Mouse (Mus musculus) monocyte, adult 2 months (primary cell): Measurements from ENCODE around the gene Arvcf.
A peak's percentile ranks its signal among the peaks of the same experiment; 100 is the strongest.

Experiments
- DNase-seq, 2 experiments: peaks; one replicate each; pipeline ENCODE4 v3.0.0; 2022; ENCODE audit warnings: low spot score in 2 of 2, low read depth in 1 of 2

Gene Arvcf

DNA sequence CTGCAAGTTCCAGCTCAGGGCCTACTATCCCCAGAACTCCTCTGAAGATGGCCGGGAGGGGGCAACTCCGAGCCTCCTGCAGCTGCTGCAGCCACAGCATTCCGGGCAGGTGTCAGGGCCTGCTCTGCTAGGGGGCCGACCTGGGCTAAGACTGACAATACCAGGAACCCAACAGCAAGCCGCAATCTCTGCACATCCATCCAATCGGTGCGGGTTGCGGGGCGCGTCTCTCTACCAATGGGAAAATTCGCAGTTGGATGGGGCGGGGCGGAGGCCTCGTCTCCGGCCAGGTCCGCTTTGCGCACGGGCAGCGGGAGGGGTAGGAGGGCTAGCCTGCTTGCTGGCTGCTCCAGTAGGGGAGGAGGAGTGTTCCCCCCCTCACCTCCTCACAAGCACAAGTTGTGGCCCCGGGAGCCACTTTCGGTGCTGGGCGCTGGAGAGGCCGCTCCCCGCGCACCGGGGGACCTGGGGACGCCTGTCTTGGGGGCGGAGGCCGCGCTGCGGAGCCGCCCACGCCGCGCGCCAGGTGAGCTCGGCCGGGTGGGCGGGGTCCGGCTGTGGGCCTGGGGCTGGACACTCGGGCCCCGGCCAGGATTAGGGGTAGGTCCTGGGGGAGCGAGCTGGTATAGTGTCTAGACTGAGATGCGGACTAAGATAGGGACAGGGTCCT, at the start of gene Arvcf, which contains the start of gene Tango2:
TSS of gene Arvcf (plus strand) at position 252 of the 670 bp plus-strand sequence.
TSS of gene Tango2 (minus strand) at position 173 of the 670 bp plus-strand sequence.
- DNase-seq, result peak; percentile 32 to 38

DNA sequence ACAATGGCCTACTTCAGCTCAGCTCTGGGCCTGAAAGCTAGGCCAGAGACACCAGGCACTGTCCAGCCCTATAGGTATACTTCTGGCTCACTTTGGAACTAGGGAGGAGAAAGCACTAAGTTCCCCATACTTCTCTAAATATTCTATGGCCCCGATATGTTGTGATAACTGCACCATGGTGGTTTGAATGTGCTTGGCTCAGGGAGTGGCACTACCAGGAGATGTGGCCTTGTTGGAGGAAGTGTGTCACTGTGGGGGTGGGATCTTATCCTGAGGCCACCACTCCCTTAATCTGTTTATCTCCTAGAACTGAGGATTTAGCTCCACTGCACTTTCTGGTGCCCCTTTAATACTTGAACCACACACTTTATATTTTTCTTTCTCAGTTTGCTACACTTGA, 39.8 kb upstream of the Arvcf start:
- no peak for DNase-seq

DNA sequence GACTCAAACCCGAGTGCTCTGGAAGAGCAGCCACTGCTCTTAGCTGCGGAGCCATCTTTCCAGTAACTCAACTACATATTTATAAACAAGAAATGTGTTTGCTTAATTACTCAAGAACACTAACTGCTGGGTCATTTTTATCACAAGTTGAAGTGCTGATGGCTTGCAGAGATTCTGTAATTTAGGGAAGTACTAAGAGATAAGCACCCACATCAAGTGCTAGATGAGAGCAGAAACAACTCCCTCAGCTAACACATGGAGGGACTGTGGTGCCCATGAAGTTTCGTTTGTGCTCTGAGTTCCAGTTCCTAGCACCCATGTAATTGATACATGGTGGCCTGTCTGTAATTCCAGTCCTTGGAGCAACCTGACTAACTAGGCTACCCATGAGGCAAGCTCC, 29.0 kb upstream of the Arvcf start:
- no peak for DNase-seq

DNA sequence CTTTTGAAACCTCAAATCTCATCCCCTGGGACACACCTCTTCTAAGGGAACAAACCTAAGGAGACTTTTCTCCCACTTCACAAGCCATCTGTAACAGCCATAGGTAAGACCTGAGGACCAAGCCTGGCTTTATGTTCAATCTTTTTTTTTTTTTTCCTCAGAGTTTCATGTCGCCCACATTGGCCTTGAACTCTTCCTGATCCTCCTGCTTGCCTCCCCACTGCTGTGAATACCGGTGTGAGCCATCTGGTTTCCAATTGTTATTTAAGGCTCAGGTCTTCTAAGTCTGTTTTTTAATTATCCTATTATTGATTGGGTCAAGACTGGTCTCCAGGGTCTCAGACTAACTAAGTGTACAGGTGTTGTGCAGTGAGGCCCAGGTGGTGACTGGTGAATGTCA, 26.5 kb upstream of the Arvcf start:
- no peak for DNase-seq

DNA sequence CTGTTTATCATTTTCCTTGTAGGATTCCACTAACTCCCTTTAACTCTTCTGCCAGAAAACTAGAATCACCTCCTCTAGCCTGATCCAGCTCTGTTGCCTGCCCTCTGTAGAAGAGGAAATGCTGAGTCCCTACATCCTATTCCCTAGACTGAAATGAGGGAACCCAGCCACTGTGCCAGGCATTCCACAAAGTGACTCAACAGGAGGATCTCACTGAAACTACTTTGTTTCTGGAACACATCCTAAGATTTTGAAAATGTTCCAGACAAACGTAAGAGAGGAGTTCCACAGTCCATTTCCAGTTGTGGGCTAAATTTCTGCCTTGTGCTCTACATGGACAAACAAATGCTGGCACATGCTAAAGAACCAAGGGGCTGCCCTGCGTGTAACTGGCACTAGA, 24.5 kb upstream of the Arvcf start:
- no peak for DNase-seq

DNA sequence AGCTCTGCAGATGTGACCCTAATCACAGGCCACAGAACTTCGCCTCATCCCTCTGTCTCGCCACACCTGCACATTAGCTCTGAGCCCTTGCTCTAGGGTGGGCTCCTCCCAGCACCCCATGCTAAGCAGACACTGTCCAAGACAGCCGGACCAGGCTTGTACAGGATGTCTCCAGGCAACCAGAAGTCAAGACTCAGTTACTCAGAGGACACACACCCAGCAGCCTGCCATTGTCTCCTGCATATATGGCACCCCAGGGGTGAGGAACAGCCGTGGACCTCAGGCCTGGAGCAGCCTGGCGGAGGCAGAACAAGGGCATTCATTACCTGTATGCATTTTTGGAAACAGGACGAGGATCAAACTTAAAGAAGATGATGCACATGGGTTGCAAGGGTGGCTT, 24.0 kb upstream of the Arvcf start:
- DNase-seq, result no peak

DNA sequence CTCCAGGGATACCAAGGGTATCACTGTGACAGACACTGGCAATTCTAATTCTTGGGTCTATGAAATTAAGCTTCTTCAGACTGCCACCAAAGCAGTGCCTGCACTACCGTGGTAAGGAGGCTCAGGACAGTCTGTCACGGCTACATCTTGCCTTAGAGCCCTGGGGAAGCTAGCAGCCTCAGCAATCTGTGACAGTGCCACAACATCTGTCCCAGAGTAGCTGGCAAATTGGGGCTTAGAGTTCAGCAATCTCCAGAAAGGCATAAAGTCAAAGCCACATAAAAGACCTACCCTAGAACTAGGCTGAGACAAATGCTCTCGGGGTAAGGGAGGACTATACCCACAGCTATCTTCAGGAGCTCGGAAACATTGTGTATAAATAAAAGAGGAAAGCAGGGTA, 22.2 kb upstream of the Arvcf start:
- no peak for DNase-seq

DNA sequence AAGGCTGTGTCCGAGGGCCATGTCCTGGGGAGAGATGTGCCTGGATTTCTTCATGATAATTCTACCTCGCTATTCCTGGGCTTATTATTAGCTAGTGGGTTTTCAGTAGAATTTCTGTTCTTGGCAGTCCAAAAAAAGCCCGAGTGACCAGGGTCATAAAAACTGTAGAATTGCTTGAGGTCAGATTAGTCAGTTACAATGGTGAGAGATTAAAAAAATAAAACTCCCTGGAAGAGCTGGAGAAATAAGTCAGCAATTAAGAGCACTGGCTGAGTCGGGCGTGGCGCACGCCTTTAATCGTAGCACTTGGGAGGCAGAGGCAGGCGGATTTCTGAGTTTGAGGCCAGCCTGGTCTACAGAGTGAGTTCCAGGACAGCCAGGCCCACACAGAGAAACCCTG, 20.0 kb upstream of the Arvcf start:
- DNase-seq, result no peak

DNA sequence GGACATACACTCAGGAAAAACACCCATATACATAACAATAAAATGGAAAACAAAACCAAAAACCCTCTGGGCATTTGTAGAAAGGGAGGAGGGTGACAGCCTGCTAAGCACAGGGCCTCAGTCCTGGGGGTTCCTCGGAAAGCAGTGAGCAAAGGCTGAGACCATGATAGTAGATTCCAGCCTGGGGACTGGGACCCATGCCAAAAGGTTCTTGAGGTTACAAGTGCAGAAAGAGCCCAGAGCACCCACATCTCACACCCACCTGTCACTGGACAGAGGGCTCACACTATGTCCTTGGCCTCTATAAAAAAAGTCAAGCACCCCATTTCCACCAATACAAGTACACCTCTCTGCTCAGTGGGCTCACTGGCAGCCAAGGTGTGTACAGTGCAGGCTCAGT, 19.5 kb upstream of the Arvcf start:
- no peak for DNase-seq

DNA sequence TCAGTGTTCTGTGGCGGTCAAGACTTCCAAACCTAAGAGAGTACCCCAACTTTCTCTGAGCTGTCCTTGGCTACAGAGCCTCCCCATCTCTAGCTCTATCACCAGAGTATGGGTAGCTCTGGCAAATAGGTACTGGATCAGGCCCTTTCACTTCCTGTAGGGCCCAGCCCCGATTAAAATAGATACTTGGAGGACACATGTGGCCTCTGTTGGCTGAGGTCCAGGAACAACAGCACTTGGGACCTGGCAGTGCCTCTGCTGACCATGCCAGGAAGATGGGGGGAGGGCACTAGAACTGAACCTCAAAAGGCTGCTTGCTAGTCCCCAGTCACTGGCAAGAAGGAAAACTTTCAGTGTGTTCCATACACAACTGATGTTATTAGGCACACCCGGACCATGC, 14.0 kb upstream of the Arvcf start:
- DNase-seq, result no peak

DNA sequence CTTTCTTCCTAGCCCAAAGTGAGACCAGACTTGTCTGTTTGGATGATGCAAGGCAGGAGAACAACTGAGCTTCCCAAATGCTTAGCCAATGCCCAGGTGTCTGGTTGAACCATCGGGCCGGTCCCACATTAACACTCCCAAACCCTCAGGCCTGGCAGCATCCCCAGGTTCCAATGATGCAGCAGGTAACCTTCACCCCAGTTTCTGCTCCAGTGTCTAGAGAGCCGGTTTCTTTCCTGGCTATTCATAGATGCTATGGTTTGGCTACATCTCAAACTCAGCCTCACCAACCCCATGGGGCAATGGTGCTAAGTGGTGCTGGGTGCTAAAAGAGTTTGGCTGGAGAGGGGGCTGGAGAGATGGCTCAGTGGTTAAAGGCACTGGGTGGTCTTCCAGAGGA, 12.0 kb upstream of the Arvcf start:
- DNase-seq, result no peak

DNA sequence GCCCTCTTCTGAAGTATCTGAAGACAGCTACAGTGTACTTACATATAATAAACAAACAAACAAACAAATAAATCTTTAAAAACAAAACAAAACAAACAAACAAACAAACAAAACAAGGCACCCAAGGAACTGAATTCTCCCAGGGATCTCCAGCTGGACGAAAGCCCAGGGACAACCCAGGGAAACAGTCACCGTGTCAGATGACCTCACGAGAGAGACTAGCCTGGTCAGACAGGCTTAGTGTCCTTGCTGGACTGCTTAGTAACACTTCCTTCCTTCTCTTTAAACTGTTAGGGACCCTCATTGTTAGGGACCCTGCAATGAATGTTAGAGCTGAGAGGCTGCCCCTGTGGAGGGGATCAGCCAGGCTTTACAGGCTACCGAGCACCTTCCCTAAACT, 10.7 kb upstream of the Arvcf start:
- no peak for DNase-seq

DNA sequence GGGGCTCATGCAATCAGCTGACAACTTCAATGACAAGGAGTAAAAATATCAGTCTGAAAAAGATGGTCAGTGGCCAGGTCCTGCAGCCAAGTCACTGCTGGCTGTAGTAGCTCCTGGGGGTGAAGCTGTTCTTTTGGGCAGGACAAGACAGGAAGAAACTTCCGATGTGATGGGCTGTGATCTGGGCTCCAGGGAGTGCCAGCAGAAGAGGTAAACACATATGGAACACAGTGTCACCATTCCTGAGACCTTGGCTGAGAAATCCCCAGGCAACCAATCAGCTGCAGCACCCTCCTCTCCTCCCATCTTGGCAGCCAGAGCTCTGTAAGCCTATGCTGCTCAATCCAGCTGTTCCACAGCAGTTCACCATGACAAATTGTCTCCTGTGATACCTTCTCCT, 8.1 kb upstream of the Arvcf start:
- no peak for DNase-seq

DNA sequence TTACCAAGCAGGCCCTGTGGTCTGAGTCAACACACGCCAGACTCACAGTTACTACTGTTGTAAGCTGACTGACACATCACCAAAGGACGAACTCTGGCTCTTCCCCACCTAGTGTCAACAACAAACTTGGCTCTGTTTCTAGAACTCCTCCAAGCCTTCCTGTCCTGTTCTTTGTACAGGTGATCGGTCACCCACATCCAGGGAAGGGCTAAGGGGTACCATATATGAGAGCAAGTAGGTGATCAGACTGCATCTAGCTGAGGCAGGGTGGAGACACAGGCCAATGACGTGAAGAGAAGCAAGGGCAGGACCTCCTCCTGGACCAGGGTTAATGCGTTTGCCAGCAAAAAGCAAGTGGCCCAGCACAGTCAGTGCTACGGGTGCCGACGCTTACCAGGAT, 6.4 kb upstream of the Arvcf start:
- DNase-seq, result no peak

DNA sequence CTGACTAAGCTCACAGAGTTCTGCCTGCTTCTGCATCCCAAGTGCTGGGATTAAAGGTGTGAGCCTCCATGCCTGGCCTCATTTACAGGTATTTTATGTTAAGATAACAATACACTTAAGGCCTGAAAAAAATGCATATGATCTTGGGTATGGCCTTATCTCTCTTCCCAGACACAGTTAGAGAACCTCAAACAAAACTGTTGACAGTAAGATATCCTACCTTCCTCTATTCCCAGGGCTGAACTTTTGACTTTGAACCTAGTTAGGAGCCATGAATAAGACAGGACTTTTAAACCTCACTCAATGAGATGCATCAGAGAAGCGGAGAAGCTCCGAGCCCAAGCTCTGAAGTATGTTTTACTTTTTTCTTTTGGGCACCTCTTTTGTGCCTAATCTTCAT, 5.9 kb upstream of the Arvcf start:
- no peak for DNase-seq

DNA sequence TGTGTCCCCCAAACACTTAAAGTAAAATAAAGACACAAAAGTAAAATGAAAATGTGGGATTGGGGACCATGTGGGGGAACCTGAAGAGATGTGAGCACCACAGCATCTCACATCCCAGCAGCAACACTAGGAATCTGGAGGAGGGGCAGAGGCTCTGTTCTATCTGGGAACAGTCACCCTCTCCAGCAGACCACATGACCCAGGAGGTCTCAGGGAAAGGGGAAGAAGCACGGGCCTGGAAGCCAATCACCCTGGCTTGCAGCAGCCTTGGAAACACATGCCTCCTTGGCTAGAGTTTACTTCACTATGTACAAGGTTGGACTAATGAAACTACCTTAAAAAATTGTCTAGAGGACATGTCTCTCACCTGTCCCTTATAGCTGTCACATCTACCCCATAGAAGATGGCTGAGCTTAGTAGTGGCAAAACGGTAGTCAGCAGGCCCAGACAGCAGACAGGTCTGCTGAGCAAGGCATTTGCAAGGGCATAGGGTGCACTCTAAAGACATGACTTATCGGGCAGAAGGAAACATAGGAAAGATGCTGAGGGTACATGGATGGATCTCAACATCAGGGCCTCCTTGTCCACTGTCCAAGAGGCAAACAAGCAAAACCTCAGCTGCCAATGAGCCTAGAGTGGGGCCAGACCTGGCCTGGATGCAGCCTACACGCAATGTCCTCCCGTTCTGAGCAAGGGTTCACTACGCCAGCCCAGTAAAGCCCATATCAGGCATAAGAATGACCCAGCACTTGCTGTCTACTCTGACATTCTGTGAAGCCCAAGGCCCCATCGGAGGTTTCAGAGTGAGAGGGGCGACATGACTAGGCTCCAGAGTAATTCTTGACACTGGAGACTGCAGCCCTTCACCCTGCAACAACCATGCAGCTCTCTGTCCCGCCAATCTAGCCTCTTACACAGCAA, 5.1 kb upstream of the Arvcf start:
- no peak for DNase-seq

DNA sequence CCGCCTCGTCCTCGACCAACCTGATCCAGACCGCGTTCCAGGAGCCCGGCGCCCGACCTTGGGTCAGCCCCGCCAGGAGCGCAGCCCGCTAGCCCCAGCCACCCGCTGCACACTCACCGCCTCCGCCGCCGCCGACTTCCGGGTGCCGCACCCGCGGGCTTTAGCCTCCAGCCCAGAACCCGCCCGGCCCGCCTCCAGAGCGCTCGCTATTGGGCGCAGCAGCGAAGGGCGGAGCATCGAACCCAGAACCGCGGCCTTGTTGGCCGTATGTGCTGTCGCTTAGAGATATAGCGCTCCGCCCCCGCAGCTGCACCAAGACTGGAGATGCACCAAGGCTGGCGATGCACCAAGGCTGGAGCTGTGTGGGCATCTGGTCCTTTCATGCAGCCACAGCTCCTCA, 4.2 kb upstream of the Arvcf start:
- peak; percentile 87 to 93 for DNase-seq

DNA sequence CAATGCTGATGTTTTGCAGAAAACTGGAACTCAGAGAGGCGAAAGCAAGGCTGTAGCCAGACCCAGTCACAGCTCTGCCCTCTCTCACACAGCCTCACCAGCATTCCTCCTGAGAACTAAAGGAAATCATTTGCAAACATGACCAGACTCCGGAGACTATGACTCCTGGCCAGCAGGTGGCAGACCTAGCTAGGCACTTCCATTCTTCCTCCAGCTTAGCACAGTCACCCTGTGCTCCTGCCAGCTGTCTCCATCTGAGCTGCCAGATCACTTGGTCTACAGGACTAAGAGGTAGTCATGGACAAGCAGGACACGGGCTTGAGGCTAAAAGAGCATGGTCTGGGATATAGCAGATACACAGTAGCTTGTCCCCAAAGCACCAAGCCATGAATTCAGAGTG, 2.7 kb upstream of the Arvcf start:
- DNase-seq, result peak; percentile 52 to 58

DNA sequence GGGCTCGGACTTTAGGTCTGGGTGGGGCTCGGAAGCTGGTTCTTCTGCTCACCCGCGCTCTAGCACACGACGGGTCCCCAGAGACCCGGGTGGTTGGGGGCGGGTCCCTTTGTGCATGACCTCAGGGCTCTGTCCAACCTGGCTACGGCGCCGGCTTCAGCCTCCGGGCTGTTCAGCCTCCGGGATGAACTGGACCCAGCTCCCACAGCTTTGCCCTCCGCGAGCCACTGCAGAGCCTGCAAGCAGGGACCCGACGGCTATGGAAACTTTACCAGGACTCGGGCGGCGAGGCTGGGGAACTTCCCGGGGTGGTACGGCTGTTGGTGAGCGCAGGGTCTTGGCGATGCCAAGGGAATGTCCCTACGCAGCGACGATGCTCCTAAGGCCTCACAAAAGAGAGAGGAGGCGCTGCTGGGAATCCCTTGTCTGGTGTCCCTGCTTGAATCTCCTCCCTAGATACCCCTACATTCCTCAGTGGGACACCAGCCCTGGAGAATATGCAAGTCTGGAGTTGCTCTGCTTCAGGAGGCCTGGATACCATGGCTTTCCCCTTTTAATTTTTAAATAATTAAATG, 706 bp downstream of the Arvcf start:
- no peak for DNase-seq

DNA sequence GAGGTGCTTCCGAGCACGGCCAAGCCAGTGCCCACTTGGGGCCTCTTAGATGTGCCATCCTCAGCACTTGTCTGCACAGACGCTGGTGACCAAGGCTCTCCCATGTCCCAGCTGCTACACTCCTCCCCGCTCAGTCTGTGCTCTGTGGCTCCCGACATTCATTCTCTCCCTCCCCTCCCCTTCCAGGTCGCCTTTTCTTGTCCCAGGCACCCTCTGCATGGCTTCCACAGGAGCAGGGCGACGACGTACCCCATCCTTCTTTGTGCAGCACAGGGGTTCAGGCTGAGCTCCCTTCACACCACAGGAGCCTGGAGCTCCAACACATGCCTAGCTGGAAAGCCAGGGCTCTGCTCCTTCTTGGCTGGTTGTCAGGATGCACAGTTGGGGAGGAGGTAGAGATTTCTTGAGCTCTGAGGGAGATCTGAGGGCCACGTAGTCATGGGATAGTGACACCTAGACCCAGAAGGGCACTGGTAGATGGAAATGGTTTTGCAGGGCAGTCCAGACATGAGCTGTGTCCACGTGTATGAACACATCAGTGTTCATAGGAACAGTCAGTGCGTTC, 1.9 kb downstream of the Arvcf start:
- DNase-seq, result no peak

DNA sequence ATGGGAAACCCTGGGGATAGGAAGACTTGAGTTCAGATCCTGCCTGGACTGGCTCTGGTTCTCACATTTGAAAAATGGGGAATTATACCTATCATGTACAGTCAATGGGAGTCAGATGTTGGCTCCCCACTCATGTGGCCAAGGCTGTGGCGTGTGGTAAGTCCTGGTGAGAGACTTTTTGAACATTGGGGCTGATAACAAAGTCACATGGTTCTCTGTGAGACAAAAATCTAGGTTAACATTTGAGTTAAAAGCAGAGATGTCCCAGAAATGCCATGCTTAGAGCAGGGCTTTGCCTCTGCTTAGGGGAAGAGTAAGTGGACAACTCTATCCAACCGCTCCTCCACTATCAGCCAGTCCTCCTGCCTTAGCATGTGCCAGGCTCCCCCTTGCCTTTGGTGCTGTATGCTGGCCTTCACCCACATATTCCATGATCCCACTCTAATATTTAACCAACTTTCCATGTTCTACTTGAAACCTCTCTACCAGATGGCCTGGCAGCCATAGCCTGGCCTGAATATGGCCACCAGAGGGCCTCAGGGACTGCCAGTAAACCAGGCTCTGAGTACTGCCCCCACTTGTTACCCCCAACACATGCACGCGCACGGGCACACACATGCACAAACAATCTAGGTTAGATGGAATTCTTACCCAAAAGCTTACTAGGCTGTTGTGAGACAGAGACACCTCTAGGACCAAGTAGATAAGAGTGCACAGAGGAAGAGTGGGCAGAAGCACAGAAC, 3.5 kb downstream of the Arvcf start:
- no peak for DNase-seq
